Mouse (Mus musculus) erythroblast, embryonic 14.5 days (primary cell): ENCODE measurements around the gene Mak. TPM values are rescaled to one million over a fixed set of nuclear protein-coding genes. Genes with fewer than 3 reads are reported as not detected.

Experiments
- H3K27me3 ChIP-seq: 2 replicates; pipeline ENCODE4 v1.6.1; 2012; ENCODE audit warnings: inconsistent platforms; ENCODE audit not compliant: control insufficient read depth
- H3K36me3 ChIP-seq: 2 replicates; pipeline ENCODE4 v1.6.1; 2012; ENCODE audit warnings: mild to moderate bottlenecking, inconsistent platforms; ENCODE audit not compliant: control insufficient read depth
- H3K4me1 ChIP-seq: 2 replicates; pipeline ENCODE4 v1.6.1; 2012; ENCODE audit warnings: inconsistent platforms; ENCODE audit not compliant: control insufficient read depth
- H3K4me3 ChIP-seq: replicated peaks from 2 replicates; pipeline ENCODE3; 2012; ENCODE audit warnings: moderate library complexity, mild to moderate bottlenecking, inconsistent platforms
- H3K9me3 ChIP-seq: 2 replicates; pipeline ENCODE4 v1.6.1; 2012; ENCODE audit warnings: low read length, inconsistent platforms, mixed read lengths; ENCODE audit not compliant: control insufficient read depth
- GATA1 ChIP-seq: IDR thresholded peaks from 2 replicates; pipeline ENCODE4 v1.6.1; 2012; ENCODE audit warnings: low read length, inconsistent platforms, mixed read lengths
- TAL1 ChIP-seq: IDR thresholded peaks from 3 replicates; pipeline ENCODE4 v1.6.1; 2012; ENCODE audit warnings: low read length, inconsistent platforms, mixed read lengths
- polyA plus RNA-seq: library from polyadenylated mRNA; stranded (reverse); fragments of >175 nt; gene quantifications from 2 replicates; pipeline ENCODE4 v1.2.3, GENCODE M21; 2012

Mak gene
- polyA plus RNA-seq, 1 experiment: not detected

- Histone ChIP-seq H3K27me3 (peaks cover 16% of the 10 kb centered on the region), H3K4me1 (peaks cover 40% of the 10 kb centered on the region), H3K9me3 (no peaks in the 10 kb centered on the region), H3K4me3 (no peak overlapping the region), H3K36me3 (no peaks in the 10 kb centered on the region)
- TF ChIP-seq TAL1: no peak
- TF ChIP-seq GATA1: no peak
These were observed 20.5 kb upstream of the Mak start for GRCm38 (mm10) chr13:41100031-41100430.

GRCm38 (mm10) chr13:41098325-41098724, 18.8 kb upstream of the Mak start:
- H3K4me1 ChIP-seq: peaks cover 23% of the 10 kb centered on the region
- no peak overlapping the region for H3K4me3 ChIP-seq
- peaks cover 16% of the 10 kb centered on the region for H3K27me3 ChIP-seq
- no peak for TF ChIP-seq TAL1
- TF ChIP-seq GATA1: no peak
- H3K9me3 ChIP-seq: no peaks in the 10 kb centered on the region
- no peaks in the 10 kb centered on the region for H3K36me3 ChIP-seq

DNA sequence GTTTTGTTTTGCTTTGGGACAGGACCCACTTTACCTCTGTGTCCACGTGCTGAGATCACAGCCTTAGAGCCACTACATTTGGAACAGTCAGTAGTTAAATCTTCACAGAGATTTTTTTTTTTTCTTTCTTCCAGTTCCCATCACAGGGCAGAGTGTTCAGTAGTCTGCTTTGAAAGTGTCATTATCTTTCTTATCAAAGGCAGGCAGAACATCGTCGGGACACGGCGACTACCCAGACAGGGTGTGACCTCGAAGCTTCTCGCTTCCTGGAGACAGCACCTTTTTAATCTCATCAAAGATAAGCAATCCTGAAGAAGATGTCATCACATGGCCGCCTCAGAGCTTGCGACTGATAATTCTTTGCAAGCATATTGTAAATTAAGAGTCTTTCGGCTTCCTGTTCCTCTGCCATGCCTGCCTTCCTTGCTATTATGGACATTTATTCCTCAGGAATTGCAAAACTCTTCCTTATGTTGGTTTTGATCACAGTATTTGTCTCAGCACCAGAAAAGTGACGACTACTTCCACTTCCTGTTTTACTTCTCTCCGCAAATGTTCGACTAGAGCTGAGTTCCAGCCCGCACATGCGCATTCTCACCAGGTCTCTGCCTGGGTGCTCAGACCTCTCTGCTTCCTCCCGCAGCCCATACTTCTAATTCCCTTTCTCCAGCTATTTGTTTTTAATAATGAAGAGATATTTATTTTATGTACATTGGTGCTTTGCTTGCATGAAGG, 18.0 kb upstream of the Mak start:
- no peak for TF ChIP-seq TAL1
- no peak for TF ChIP-seq GATA1

GRCm38 (mm10) chr13:41094160-41094559, 14.7 kb upstream of the Mak start:
- Histone ChIP-seq H3K36me3 (no peaks in the 10 kb centered on the region), H3K4me1 (peaks cover 17% of the 10 kb centered on the region), H3K9me3 (no peaks in the 10 kb centered on the region), H3K4me3 (no peak overlapping the region), H3K27me3 (peaks cover 40% of the 10 kb centered on the region)
- no peak for TF ChIP-seq GATA1
- no peak for TF ChIP-seq TAL1

More for the DNA sequence above, 18.0 kb upstream of the Mak start:
- H3K9me3 ChIP-seq: no peaks in the 10 kb centered on the region
- H3K27me3 ChIP-seq: peaks cover 22% of the 10 kb centered on the region
- peaks cover 17% of the 10 kb centered on the region for H3K4me1 ChIP-seq
- no peaks in the 10 kb centered on the region for H3K36me3 ChIP-seq
- no peak overlapping the region for H3K4me3 ChIP-seq

GRCm38 (mm10) chr13:41091271-41091670, 11.8 kb upstream of the Mak start:
- TF ChIP-seq TAL1 (no peak), GATA1 (no peak)
- H3K27me3 ChIP-seq: peaks cover 31% of the 10 kb centered on the region
- H3K36me3 ChIP-seq: no peaks in the 10 kb centered on the region
- H3K4me1 ChIP-seq: no peaks in the 10 kb centered on the region
- no peaks in the 10 kb centered on the region for H3K9me3 ChIP-seq
- no peak overlapping the region for H3K4me3 ChIP-seq

GRCm38 (mm10) chr13:41088746-41089145, 9.2 kb upstream of the Mak start:
- H3K4me1 ChIP-seq: no peaks in the 10 kb centered on the region
- H3K27me3 ChIP-seq: peaks cover 37% of the 10 kb centered on the region
- no peaks in the 10 kb centered on the region for H3K36me3 ChIP-seq
- H3K9me3 ChIP-seq: no peaks in the 10 kb centered on the region
- no peak overlapping the region for H3K4me3 ChIP-seq
- TF ChIP-seq TAL1: no peak
- TF ChIP-seq GATA1: no peak

- TF ChIP-seq TAL1 (no peak), GATA1 (no peak)
- no peak overlapping the region for H3K4me3 ChIP-seq
These were observed 5.6 kb upstream of the Mak start for GRCm38 (mm10) chr13:41085140-41085539.

GRCm38 (mm10) chr13:41084521-41084920, 5.0 kb upstream of the Mak start:
- TF ChIP-seq GATA1 (no peak), TAL1 (no peak)
- H3K36me3 ChIP-seq: no peaks in the 10 kb centered on the region

More at GRCm38 (mm10) chr13:41085140-41085539, 5.6 kb upstream of the Mak start:
- Histone ChIP-seq H3K36me3 (no peaks in the 10 kb centered on the region), H3K27me3 (peaks cover 34% of the 10 kb centered on the region), H3K4me1 (no peaks in the 10 kb centered on the region), H3K9me3 (no peaks in the 10 kb centered on the region)

DNA sequence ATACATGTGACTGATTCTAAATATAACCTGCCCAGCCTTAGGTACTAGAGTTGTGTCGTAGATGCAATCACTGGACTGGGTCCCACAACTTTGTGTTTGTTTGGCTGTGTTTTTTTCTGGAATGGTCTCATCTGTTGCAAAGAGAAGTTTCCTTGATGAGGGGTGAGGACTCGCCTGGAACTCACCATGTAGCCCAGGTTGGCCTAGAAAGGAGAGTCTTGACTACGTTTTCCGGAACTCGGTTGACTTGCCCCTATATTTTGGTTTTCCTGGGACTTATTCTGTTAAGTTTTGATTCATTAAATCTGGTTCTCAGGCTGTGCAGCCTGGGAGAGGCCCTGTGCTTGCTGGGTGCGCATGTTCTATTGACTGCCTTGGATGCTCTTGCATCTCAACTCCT, 1.2 kb upstream of the Mak start:
- peaks cover 63% of the 10 kb centered on the region for H3K27me3 ChIP-seq
- no peaks in the 10 kb centered on the region for H3K9me3 ChIP-seq
- H3K4me3 ChIP-seq: no peak overlapping the region
- no peak for TF ChIP-seq GATA1
- TF ChIP-seq TAL1: no peak
- H3K36me3 ChIP-seq: no peaks in the 10 kb centered on the region
- peaks cover 10% of the 10 kb centered on the region for H3K4me1 ChIP-seq

More at GRCm38 (mm10) chr13:41084521-41084920, 5.0 kb upstream of the Mak start:
- peaks cover 39% of the 10 kb centered on the region for H3K27me3 ChIP-seq
- H3K4me1 ChIP-seq: peaks cover under 1% of the 10 kb centered on the region
- no peak overlapping the region for H3K4me3 ChIP-seq
- H3K9me3 ChIP-seq: no peaks in the 10 kb centered on the region
